Mouse (Mus musculus): ENCODE measurements around the gene Ggta1. TPM values are rescaled to one million over a fixed set of nuclear protein-coding genes. Genes with fewer than 3 reads are reported as not detected.
A peak's percentile ranks its signal among the peaks of the same experiment; 100 is the strongest.

Gene Ggta1
- polyA plus RNA-seq, 1 experiment from 2014 or later, result 46.5 TPM

- Histone ChIP-seq H3K4me2 (no peak overlapping the region), H3K9me3 (replicated peaks) (no peaks in the 10 kb centered on the region), H3K4me3 (no peak overlapping the region), H3K9ac (no peak overlapping the region), H3K27me3 (replicated peaks) (no peaks in the 10 kb centered on the region; the same call in 1 of the 2 replicates), H3K36me3 (no peaks in the 10 kb centered on the region), H3K27ac (ENCODE audit: poor library complexity, severe bottlenecking) (no peak overlapping the region), H3K4me1 (replicated peaks) (peaks cover 3% of the 10 kb centered on the region; the same call in 1 of the 2 replicates)
- ATAC-seq (ENCODE audit: insufficient number of reproducible peaks, low FRiP score), result no peak; the same call in 1 of the 2 replicates
- WGBS, result 73% methylated on average over 3 of the region's 3 CpGs
Measured at GRCm38 (mm10) chr2:35469266-35469665, 6.2 kb upstream of the Ggta1 start.

GRCm38 (mm10) chr2:35468276-35468675, 5.2 kb upstream of the Ggta1 start:
- Histone ChIP-seq H3K4me3 (no peak overlapping the region), H3K36me3 (no peaks in the 10 kb centered on the region), H3K9ac (no peak overlapping the region), H3K4me2 (no peak overlapping the region), H3K4me1 (replicated peaks) (peaks cover 13% of the 10 kb centered on the region), H3K9me3 (replicated peaks) (no peaks in the 10 kb centered on the region), H3K27me3 (replicated peaks) (no peaks in the 10 kb centered on the region; the same call in 1 of the 2 replicates), H3K27ac (ENCODE audit: poor library complexity, severe bottlenecking) (no peak overlapping the region)
- WGBS, result 65% methylated on average over 2 of the region's 2 CpGs
- no peak for ATAC-seq (ENCODE audit: insufficient number of reproducible peaks, low FRiP score)

GRCm38 (mm10) chr2:35467855-35468254, 4.8 kb upstream of the Ggta1 start:
- Histone ChIP-seq H3K27ac (ENCODE audit: poor library complexity, severe bottlenecking) (no peak overlapping the region), H3K4me1 (replicated peaks) (peaks cover 16% of the 10 kb centered on the region), H3K27me3 (replicated peaks) (no peaks in the 10 kb centered on the region; the same call in 1 of the 2 replicates), H3K4me3 (no peak overlapping the region), H3K4me2 (no peak overlapping the region), H3K9ac (no peak overlapping the region), H3K36me3 (no peaks in the 10 kb centered on the region), H3K9me3 (replicated peaks) (no peaks in the 10 kb centered on the region)
- no peak for ATAC-seq (ENCODE audit: insufficient number of reproducible peaks, low FRiP score)
- WGBS, result 62% methylated on average over 3 of the region's 3 CpGs

GRCm38 (mm10) chr2:35465677-35466076, 2.6 kb upstream of the Ggta1 start:
- ATAC-seq (ENCODE audit: insufficient number of reproducible peaks, low FRiP score), result no peak
- Histone ChIP-seq H3K9me3 (replicated peaks) (no peaks in the 10 kb centered on the region), H3K4me3 (no peak overlapping the region)

GRCm38 (mm10) chr2:35464548-35464947, 1.5 kb upstream of the Ggta1 start:
- H3K9ac ChIP-seq, result no peak overlapping the region
- no peak overlapping the region for H3K4me3 ChIP-seq
- peaks cover 34% of the 10 kb centered on the region for H3K4me1 ChIP-seq (replicated peaks)
- 84% methylated on average over 3 of the region's 3 CpGs for WGBS
- peak overlapping the region; percentile 10; the same call in 1 of the 2 replicates for H3K27ac ChIP-seq (ENCODE audit: poor library complexity, severe bottlenecking)
- no peak for ATAC-seq (ENCODE audit: insufficient number of reproducible peaks, low FRiP score)
- H3K27me3 ChIP-seq (replicated peaks), result no peaks in the 10 kb centered on the region
- no peaks in the 10 kb centered on the region for H3K36me3 ChIP-seq
- H3K4me2 ChIP-seq, result peak overlapping the region; percentile 98; the same call in 1 of the 2 replicates
- H3K9me3 ChIP-seq (replicated peaks), result no peaks in the 10 kb centered on the region

More at GRCm38 (mm10) chr2:35465677-35466076, 2.6 kb upstream of the Ggta1 start:
- Histone ChIP-seq H3K4me2 (no peak overlapping the region), H3K9ac (no peak overlapping the region), H3K27ac (ENCODE audit: poor library complexity, severe bottlenecking) (no peak overlapping the region), H3K36me3 (no peaks in the 10 kb centered on the region), H3K27me3 (replicated peaks) (no peaks in the 10 kb centered on the region), H3K4me1 (replicated peaks) (peaks cover 26% of the 10 kb centered on the region)

- H3K4me3 ChIP-seq, result peak overlapping the region; percentile 31; the same call in 1 of the 2 replicates
- WGBS, result 49% methylated on average over 7 of the region's 7 CpGs
- H3K9ac ChIP-seq, result peak overlapping the region; percentile 49; the same call in 1 of the 2 replicates
- no peak for ATAC-seq (ENCODE audit: insufficient number of reproducible peaks, low FRiP score)
- no peaks in the 10 kb centered on the region for H3K36me3 ChIP-seq
- H3K4me2 ChIP-seq, result peak overlapping the region; percentile 98
- peaks cover 34% of the 10 kb centered on the region for H3K4me1 ChIP-seq (replicated peaks)
- H3K9me3 ChIP-seq (replicated peaks), result no peaks in the 10 kb centered on the region
- peak overlapping the region; percentile 62 for H3K27ac ChIP-seq (ENCODE audit: poor library complexity, severe bottlenecking)
- no peaks in the 10 kb centered on the region for H3K27me3 ChIP-seq (replicated peaks)
Measured at GRCm38 (mm10) chr2:35464089-35464534, 1.1 kb upstream of the Ggta1 start.

GRCm38 (mm10) chr2:35463372-35464088, 499 bp upstream of the Ggta1 start:
- WGBS, result 10% methylated on average over 19 of the region's 19 CpGs
- Histone ChIP-seq H3K9ac (peak overlapping the region; percentile 49; the same call in 1 of the 2 replicates), H3K36me3 (no peaks in the 10 kb centered on the region), H3K4me3 (peak overlapping the region; percentile 31), H3K27ac (ENCODE audit: poor library complexity, severe bottlenecking) (peak overlapping the region; percentile 62), H3K9me3 (replicated peaks) (no peaks in the 10 kb centered on the region), H3K4me1 (replicated peaks) (peaks cover 38% of the 10 kb centered on the region), H3K27me3 (replicated peaks) (no peaks in the 10 kb centered on the region), H3K4me2 (peak overlapping the region; percentile 98)
- ATAC-seq (ENCODE audit: insufficient number of reproducible peaks, low FRiP score), result peak; percentile 87

GRCm38 (mm10) chr2:35461971-35462787, 852 bp downstream of the Ggta1 start:
- ATAC-seq (ENCODE audit: insufficient number of reproducible peaks, low FRiP score), result peak; percentile 49
- H3K4me1 ChIP-seq (replicated peaks), result peaks cover 43% of the 10 kb centered on the region
- no peaks in the 10 kb centered on the region for H3K27me3 ChIP-seq (replicated peaks)
- H3K9me3 ChIP-seq (replicated peaks), result no peaks in the 10 kb centered on the region
- under 1% methylated on average over 52 of the region's 52 CpGs for WGBS
- peaks cover 5% of the 10 kb centered on the region; the same call in 1 of the 2 replicates for H3K36me3 ChIP-seq
- H3K27ac ChIP-seq (ENCODE audit: poor library complexity, severe bottlenecking), result peak overlapping the region; percentile 89
- peak overlapping the region; percentile 72 for H3K4me3 ChIP-seq
- H3K4me2 ChIP-seq, result peak overlapping the region; percentile 98
- H3K9ac ChIP-seq, result peak overlapping the region; percentile 91

GRCm38 (mm10) chr2:35461131-35461947, 1.7 kb downstream of the Ggta1 start:
- H3K9me3 ChIP-seq (replicated peaks), result no peaks in the 10 kb centered on the region
- H3K4me2 ChIP-seq, result peak overlapping the region; percentile 98
- peak; percentile 60 for ATAC-seq (ENCODE audit: insufficient number of reproducible peaks, low FRiP score)
- peak overlapping the region; percentile 89 for H3K27ac ChIP-seq (ENCODE audit: poor library complexity, severe bottlenecking)
- under 1% methylated on average over 20 of the region's 20 CpGs for WGBS
- H3K27me3 ChIP-seq (replicated peaks), result no peaks in the 10 kb centered on the region
- H3K4me3 ChIP-seq, result peak overlapping the region; percentile 72
- peaks cover 43% of the 10 kb centered on the region for H3K4me1 ChIP-seq (replicated peaks)
- H3K9ac ChIP-seq, result peak overlapping the region; percentile 91
- peaks cover 5% of the 10 kb centered on the region; the same call in 1 of the 2 replicates for H3K36me3 ChIP-seq

- Histone ChIP-seq H3K4me2 (peak overlapping the region; percentile 98), H3K9ac (peak overlapping the region; percentile 91)
- WGBS, result 14% methylated on average over 6 of the region's 6 CpGs
Measured at GRCm38 (mm10) chr2:35460378-35460880, 2.6 kb downstream of the Ggta1 start.

More at GRCm38 (mm10) chr2:35460378-35460880, 2.6 kb downstream of the Ggta1 start:
- Histone ChIP-seq H3K27me3 (replicated peaks) (no peaks in the 10 kb centered on the region), H3K4me1 (replicated peaks) (peaks cover 43% of the 10 kb centered on the region), H3K4me3 (peak overlapping the region; percentile 72), H3K36me3 (peaks cover 5% of the 10 kb centered on the region; the same call in 1 of the 2 replicates), H3K27ac (ENCODE audit: poor library complexity, severe bottlenecking) (peak overlapping the region; percentile 89), H3K9me3 (replicated peaks) (no peaks in the 10 kb centered on the region)
- no peak for ATAC-seq (ENCODE audit: insufficient number of reproducible peaks, low FRiP score)
